Mouse (Mus musculus) brain, embryonic 14.5 days (tissue): Measurements from ENCODE around the gene Itih3. TPM values are rescaled to one million over a fixed set of nuclear protein-coding genes. Genes with fewer than 3 reads are reported as not detected.

Experiments
- DNase-seq: peaks from one replicate; pipeline ENCODE4 v3.0.0-alpha.2; 2011; ENCODE audit warnings: low read depth
- CTCF ChIP-seq: fragments of 200-500 bp; IDR thresholded peaks from 2 replicates; pipeline ENCODE4 v1.5.1; 2012; ENCODE audit warnings: inconsistent platforms, mild to moderate bottlenecking, moderate library complexity, borderline replicate concordance; ENCODE audit not compliant: insufficient read depth, insufficient read length; ENCODE audit errors: extremely low read depth
- POLR2A ChIP-seq: fragments of 200-500 bp; IDR thresholded peaks from 2 replicates; pipeline ENCODE4 v1.6.1; 2012; ENCODE audit warnings: mild to moderate bottlenecking, inconsistent platforms, borderline replicate concordance; ENCODE audit not compliant: poor library complexity, insufficient read depth, insufficient read length, severe bottlenecking; ENCODE audit errors: extremely low read depth
- polyA plus RNA-seq: library from polyadenylated mRNA; depleted of rRNA; stranded (reverse); fragments of >200 nt; gene quantifications from 2 replicates; pipeline ENCODE4 v1.2.3, GENCODE M21; 2012; rRNA removed

The Itih3 gene
- polyA plus RNA-seq, 1 experiment, result 1.7 TPM

GRCm38 (mm10) chr14:30874095-30874700 is 49.4 kb downstream of the Itih3 start:
- TF ChIP-seq CTCF (no peak), POLR2A (no peak)
- DNase-seq, result no peak

GRCm38 (mm10) chr14:30870206-30871147 is 53.1 kb downstream of the Itih3 start:
- peak; percentile 2 for DNase-seq
- TF ChIP-seq POLR2A (no peak), CTCF (no peak)

- TF ChIP-seq CTCF, result no peak
- no peak for TF ChIP-seq POLR2A
- DNase-seq, result no peak
Observed at GRCm38 (mm10) chr14:30869391-30869801, 54.2 kb downstream of the Itih3 start.

DNA sequence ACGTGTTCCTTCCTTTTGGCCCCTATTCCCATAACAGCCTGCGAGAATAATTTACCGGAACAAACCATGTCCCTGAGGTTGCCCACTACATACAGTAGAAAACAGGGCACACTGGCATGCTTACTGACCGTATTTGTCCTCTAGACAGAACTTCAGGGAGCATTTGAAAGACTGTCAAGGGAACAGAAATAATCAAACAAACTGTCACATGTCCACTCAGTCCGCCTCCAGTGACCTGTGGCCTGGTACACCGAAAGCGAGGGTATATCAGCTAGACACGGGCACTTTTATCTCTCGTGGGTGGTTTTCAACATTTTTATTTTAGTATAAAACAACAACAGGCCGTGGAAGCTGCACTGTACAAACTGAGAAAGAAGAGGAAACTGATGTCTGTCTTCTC is 54.7 kb downstream of the Itih3 start:
- DNase-seq, result no peak
- TF ChIP-seq CTCF (no peak), POLR2A (no peak)

DNA sequence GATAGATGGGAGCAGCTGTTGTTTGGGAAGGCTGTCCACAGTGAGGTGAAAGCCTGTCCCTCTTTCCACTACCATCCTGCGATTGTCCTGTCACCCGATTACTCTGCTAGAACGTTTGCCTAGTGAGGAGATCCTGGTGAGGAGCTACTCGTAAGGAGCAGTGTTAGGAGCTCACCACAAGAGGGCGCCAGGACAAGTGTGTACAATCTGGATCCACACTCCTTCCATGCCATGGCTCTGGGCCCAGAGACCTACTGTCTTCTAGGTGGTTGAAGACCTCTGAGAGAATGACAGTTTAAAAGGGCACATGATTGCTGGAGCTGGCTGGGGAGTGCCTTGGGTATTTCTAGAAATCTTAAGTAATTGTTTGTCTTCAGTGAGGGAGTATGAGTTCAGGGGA is 56.5 kb downstream of the Itih3 start:
- TF ChIP-seq POLR2A, result no peak
- peak; percentile 83; the same call in 1 of the 2 replicates for TF ChIP-seq CTCF
- peak; percentile 74 for DNase-seq

DNA sequence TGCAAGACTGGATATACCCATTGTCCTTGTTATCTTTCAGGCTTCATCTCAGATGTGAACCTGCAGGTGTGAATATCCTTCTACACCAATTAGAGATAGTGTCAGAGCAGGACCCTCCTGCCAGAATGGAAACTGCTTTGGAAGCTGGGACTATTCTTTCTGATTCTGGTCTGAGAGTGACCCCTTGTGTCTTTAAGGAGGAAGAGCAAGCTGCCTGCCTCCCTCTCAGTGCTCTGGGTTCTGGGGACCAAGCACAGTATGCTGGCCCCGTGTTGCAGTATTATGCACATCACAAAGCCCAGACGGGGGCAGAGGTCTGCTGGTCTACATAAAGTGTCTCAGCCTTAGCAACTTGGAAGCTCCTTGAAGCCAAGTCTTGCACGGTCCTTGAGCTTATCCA is 58.2 kb downstream of the Itih3 start:
- TF ChIP-seq POLR2A (no peak), CTCF (peak; percentile 55; the same call in 1 of the 2 replicates)
- DNase-seq, result peak; percentile 32

- TF ChIP-seq POLR2A (no peak), CTCF (no peak)
Observed at GRCm38 (mm10) chr14:30862368-30862767, 61.2 kb downstream of the Itih3 start.

DNA sequence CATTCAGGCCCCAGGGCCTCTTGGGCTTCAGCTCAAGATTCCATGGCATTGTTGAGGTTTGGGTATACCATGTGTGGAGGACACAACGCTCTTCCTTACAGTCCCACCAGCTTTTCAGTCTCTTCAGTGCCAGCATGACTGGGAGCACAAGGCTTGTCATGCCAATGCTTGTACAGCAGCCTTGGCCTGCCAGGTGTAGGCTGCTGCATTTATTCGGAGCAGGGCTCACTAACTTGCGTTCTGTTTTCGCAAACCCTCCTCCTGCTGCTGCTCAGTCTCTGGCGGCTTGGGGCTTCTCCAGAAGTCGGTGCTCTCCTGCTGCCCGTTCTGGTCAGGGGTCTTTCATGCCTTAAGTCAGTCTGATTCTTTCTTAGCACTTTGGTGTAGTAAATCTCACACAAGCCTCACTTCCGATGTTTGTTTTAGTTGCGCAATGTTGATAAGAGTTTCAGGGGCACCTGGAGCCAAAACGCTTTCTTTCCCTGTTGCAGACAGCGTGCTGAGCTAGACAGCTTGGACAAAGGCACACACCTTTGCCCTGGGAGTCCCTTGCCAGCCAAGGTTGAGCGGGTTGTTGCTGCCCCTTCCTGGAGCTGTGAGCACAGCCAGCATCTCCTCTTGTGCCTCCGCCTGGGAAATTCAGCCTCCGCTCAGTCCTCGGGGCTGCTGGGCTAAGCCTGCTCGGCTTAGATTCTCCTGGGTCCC is 62.0 kb downstream of the Itih3 start:
- no peak for DNase-seq
- TF ChIP-seq CTCF (no peak), POLR2A (no peak)

More at GRCm38 (mm10) chr14:30862368-30862767, 61.2 kb downstream of the Itih3 start:
- no peak for DNase-seq

Other genes with a start within 250 kb of the Itih3 start
- gene Sfmbt1, start 208.9 kb downstream of the Itih3 start, polyA plus RNA-seq, result 6.5 and 10.6 TPM in 2 replicates
- 23.9 and 28.4 TPM in 2 replicates for gene Tmem110, start 98.2 kb downstream of the Itih3 start, polyA plus RNA-seq
- 0.60 and 0.78 TPM in 2 replicates for gene Mustn1, start 44.6 kb downstream of the Itih3 start, polyA plus RNA-seq
- 0.04 and 0.10 TPM in 2 replicates for gene Itih4, start 37.3 kb downstream of the Itih3 start, polyA plus RNA-seq
- gene Itih1, start 19.5 kb upstream of the Itih3 start, polyA plus RNA-seq, result 0.03 TPM in 1 of 2 replicates, not detected in the other
- gene Nek4, start 27.6 kb upstream of the Itih3 start, polyA plus RNA-seq, result 11.1 and 13.3 TPM in 2 replicates
- 100 and 116 TPM in 2 replicates for gene Glt8d1, start 77.6 kb upstream of the Itih3 start, polyA plus RNA-seq
- 203 and 258 TPM in 2 replicates for gene Spcs1, start 77.9 kb upstream of the Itih3 start, polyA plus RNA-seq
- gene Pbrm1, start 95.4 kb upstream of the Itih3 start, polyA plus RNA-seq, result 40.4 and 48.8 TPM in 2 replicates
- 60.1 and 76.3 TPM in 2 replicates for gene Gnl3, start 95.4 kb upstream of the Itih3 start, polyA plus RNA-seq
- 31.2 and 46.2 TPM in 2 replicates for gene Smim4, start 205.2 kb upstream of the Itih3 start, polyA plus RNA-seq
- 369 and 407 TPM in 2 replicates for gene Nt5dc2, start 207.3 kb upstream of the Itih3 start, polyA plus RNA-seq
- 28.7 and 35.1 TPM in 2 replicates for gene Stab1, start 244.9 kb upstream of the Itih3 start, polyA plus RNA-seq